Mouse (Mus musculus) ES-Bruce4 (cell line): Measurements from ENCODE around the gene Cisd2.

Experiments used
- CTCF ChIP-seq: IDR thresholded peaks from one replicate; pipeline ENCODE4 v1.8.1; 2011; ENCODE audit warnings: low read depth, low read length
- EP300 ChIP-seq: IDR thresholded peaks from 2 replicates; pipeline ENCODE4 v1.6.1; 2011; ENCODE audit warnings: low read depth, low read length; ENCODE audit not compliant: insufficient read depth
- POLR2A ChIP-seq: IDR thresholded peaks from one replicate; pipeline ENCODE4 v1.8.1; 2011; ENCODE audit warnings: low read length; ENCODE audit not compliant: insufficient read depth

DNA sequence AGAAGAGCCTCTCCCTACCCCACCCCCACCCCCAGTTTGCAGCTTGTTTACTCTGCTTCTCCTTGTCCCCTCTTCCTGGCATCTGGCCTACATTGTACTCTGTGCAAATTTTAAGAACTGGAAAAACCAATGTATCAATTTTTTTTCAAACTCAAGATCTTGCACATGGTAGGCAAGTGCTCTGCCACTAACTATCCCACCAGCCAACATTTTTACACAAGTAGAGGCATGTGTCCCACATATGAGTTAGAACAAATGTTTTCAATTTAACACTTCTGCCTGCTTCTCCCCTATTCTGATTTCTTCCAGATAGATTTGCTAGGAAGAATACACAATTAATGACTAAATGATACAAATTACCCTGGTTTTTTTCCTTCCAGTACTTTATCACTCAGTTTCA is 26.6 kb downstream of the Cisd2 start:
- TF ChIP-seq POLR2A (no peak), EP300 (no peak), CTCF (no peak)
